Mouse (Mus musculus): ENCODE results near the gene Dnah12.
"Not testable (repeated sequence)": the region's sequence is repeated elsewhere in the genome, so short reads cannot be mapped to it uniquely, and the experiment has no call there.

The Dnah12 gene

GRCm38 (mm10) chr14:26881700-26882099 is 188.6 kb downstream of the Dnah12 start:
- no peak for DNase-seq (ENCODE audit: low spot score)

GRCm38 (mm10) chr14:26887244-26887643 is 194.2 kb downstream of the Dnah12 start:
- no peak for DNase-seq (ENCODE audit: low spot score)

GRCm38 (mm10) chr14:26890777-26891176 is 197.7 kb downstream of the Dnah12 start:
- DNase-seq (ENCODE audit: low spot score): no peak

- DNase-seq (ENCODE audit: low spot score): no peak
Observed at GRCm38 (mm10) chr14:26894392-26894791, 201.3 kb downstream of the Dnah12 start, which contains the start of gene Asb14. Gene Asb14, plus strand, starts transcription at chr14:26894557.

GRCm38 (mm10) chr14:26899490-26899889 is 206.4 kb downstream of the Dnah12 start:
- no peak for DNase-seq (ENCODE audit: low spot score)

- DNase-seq (ENCODE audit: low spot score): no peak
Observed at GRCm38 (mm10) chr14:26900893-26901292, 207.8 kb downstream of the Dnah12 start.

- DNase-seq (ENCODE audit: low spot score): no peak
Observed at GRCm38 (mm10) chr14:26907401-26907800, 214.3 kb downstream of the Dnah12 start.

GRCm38 (mm10) chr14:26910461-26910860 is 217.4 kb downstream of the Dnah12 start:
- not testable (repeated sequence) for DNase-seq (ENCODE audit: low spot score)

GRCm38 (mm10) chr14:26911201-26911600 is 218.1 kb downstream of the Dnah12 start:
- DNase-seq (ENCODE audit: low spot score): no peak

GRCm38 (mm10) chr14:26911826-26912225 is 218.8 kb downstream of the Dnah12 start:
- no peak for DNase-seq (ENCODE audit: low spot score)

- peak; percentile 15 for DNase-seq (ENCODE audit: low spot score)
Observed at GRCm38 (mm10) chr14:26913681-26914268, 220.7 kb downstream of the Dnah12 start.

- no peak for DNase-seq (ENCODE audit: low spot score)
Observed at GRCm38 (mm10) chr14:26919310-26919709, 226.2 kb downstream of the Dnah12 start.

GRCm38 (mm10) chr14:26923702-26924421 is 230.8 kb downstream of the Dnah12 start:
- DNase-seq (ENCODE audit: low spot score): no peak

- no peak for DNase-seq (ENCODE audit: low spot score)
Observed at GRCm38 (mm10) chr14:26934891-26935290, 241.8 kb downstream of the Dnah12 start.

GRCm38 (mm10) chr14:26935558-26935957 is 242.5 kb downstream of the Dnah12 start:
- no peak for DNase-seq (ENCODE audit: low spot score)

Measured in left cerebral cortex, adult 11 months (tissue).